Mouse (Mus musculus) adrenal gland, adult 2 months (tissue): ENCODE data around the gene Pi4k2b. TPM values are rescaled to one million over a fixed set of nuclear protein-coding genes. Genes with fewer than 3 reads are reported as not detected.
"Not testable (repeated sequence)": the region's sequence is repeated elsewhere in the genome, so short reads cannot be mapped to it uniquely, and the experiment has no call there.

Experiments used
- DNase-seq: peaks from one replicate; pipeline ENCODE4 v3.0.0; 2021
- long read RNA-seq: library from polyadenylated mRNA; stranded (forward); transcript quantifications from one replicate; pipeline ENCODE4 v2.0.0, GENCODE M21; 2021
- polyA plus RNA-seq: library from polyadenylated mRNA; depleted of rRNA; stranded (reverse); fragments of >200 nt; gene quantifications from 2 replicates; pipeline ENCODE4 v1.2.3, GENCODE M21; 2012; rRNA removed
- total RNA-seq, 2 experiments: library from RNA; stranded (reverse); gene quantifications; 2 replicates each; pipeline ENCODE4 v1.2.3; 2021

Pi4k2b gene
- total RNA-seq (10 to 100 TPM in 1 of 2 experiments, 1 to 10 TPM in 1; 7.7 to 10.7 TPM), polyA plus RNA-seq (11.3 and 12.6 TPM in 2 replicates)
- long read RNA-seq, transcript Pi4k2b-201 (10 exons, 3,139 nt), result major isoform, 8 of 12 reads
- long read RNA-seq, partial matches to known transcripts, result 0 of 12 reads
- long read RNA-seq, other reads (novel, unspliced or antisense), result 3 of 12 reads

DNA sequence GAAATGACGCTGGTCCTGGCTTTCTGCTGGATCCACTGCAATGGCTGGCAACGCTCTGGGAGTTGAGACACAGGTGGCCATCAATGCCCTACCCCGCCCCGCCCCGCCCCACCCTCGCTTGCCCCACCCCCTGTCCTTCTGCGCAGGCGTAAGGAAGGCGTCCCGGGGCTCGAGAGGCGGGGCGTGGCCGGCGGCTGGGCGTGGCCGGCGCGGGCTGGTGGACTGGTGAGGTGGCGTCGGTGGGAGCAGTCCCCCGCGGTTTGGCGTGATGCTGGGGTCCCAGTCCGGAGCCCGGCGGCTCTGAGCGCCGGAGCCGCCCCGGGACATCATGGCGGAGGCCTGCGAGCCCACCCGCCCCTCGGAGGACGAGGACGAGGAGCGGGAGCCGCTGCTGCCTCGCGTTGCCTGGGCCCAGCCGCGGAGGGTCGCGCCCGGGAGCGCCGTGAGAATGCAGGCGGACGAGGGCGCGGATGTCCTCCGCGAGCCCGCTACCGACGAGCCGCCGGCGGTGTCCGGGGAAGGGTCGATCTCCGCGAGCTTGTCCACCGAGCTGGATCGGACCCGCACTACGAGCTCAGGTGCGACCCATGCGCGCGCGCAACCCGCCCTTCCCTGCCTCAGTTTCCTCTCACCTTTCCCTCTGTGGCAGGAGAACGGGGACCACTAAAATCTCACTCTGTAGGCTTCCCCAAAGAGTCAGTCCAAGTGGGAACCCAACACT lies at the start of gene Pi4k2b:
Gene Pi4k2b (plus strand): TSS at position 184 of the 721 bp plus-strand sequence.
- DNase-seq, result peak; percentile 89

DNA sequence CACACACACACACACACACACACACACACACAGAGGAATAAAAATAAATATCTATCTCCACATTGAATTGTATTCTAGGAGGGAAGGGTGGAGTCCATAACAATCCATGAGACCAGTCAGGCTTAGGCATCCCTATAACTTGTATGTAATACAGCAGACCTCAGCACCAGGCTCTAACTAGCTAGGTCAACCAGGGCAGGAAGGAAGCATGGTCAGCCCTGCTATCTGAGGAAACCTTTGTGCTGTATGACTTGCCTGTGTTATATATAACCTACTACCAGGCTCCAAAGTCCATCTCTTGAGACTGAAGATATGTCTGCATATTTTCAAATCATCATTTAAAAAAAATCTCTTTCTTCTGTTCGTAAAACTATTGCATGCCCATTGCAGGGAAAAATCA lies 44.1 kb upstream of the Pi4k2b start:
- DNase-seq, result no peak

DNA sequence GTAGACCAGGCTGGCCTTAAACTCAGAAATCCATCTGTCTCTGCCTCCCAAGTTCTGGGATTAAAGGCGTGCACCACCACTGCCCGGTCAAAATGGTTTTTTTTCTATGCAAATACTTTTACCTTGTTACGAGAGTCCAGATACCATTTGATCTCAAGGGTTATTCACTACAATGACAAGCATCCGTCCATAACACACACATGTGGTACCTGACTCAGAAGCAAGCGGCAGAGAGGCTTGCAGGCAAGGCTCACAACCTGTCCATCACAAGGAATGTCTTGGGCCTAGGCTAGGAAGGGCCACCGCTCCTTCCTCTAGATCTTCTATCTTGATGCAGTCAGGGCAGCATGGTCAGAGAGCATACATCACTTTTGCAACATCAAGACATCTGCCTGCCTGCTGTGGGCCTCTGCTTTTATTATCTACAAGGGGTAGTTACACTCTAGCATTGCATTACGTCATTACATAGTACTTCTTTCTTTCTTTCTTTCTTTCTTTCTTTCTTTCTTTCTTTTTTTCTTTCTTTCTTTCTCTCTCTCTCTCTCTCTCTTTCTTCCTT lies 43.4 kb upstream of the Pi4k2b start:
- DNase-seq, result not testable (repeated sequence)

DNA sequence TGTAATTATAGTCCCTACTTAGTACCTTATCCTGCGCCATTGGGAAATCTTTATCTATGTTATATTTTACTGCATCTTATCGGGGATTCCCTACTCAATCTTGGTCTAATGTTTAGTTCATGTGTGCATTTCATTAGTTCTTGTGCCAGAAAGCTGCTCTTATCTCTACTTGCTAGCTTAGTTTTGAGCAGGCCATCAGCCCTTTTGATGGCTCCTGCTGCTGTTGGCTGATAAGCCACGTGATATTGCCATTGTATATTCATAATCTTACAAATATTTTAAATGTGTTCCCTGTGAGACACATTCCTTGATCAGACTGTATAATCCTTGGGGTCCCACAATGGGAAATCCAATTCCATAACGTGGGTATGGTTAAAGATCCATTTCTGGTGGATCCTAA lies 36.8 kb upstream of the Pi4k2b start:
- DNase-seq, result no peak

DNA sequence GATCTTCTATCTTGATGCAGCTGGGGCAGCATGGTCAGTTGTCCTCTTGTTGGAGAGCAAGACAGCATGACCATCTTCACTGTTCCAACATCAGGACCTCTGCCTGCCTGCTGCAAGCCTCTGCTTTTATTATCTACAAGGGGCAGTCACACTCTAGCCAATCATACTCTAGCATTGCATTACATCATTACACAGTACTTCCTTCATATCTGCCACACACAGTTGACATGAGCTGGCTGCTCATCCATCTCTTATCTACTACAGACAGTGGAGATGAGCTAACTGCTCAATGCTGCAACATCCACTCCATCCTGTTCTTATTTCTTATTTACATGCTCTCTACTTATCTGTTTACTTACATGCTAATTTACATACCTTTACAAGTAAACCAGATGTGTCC lies 28.7 kb upstream of the Pi4k2b start:
- no peak for DNase-seq

DNA sequence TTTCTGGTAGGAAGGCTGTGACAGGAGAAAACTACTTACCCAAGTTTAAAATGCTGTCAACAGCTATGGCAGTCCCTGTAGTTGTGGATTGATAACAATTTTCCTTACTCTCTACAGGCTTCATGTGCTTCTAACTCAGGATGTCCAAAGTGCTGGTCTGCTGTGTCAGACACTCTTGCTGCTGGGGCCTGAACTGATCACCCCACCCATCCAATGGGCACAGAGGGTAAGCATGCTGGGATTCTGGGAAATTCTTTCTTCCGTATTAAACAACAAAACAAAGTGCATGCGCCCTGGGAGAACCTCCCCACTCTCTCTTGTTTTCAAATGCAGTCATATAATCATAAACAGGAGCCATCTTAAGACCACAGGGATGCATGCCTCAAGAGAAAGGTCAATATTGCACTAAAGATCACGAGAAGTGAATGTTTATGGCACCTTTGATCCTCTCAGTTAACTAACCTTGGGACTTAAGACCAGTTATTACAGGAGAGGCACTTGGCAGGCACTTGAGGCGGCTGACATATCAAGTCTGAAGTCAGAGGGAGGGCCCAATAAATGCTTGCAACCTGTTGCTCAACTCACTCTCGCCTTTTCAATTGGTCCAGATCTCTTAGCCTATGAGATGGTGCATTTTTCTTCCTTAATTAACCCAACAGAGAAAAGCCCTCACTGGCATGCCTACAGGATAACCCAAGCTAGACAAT lies 24.5 kb upstream of the Pi4k2b start:
- no peak for DNase-seq

DNA sequence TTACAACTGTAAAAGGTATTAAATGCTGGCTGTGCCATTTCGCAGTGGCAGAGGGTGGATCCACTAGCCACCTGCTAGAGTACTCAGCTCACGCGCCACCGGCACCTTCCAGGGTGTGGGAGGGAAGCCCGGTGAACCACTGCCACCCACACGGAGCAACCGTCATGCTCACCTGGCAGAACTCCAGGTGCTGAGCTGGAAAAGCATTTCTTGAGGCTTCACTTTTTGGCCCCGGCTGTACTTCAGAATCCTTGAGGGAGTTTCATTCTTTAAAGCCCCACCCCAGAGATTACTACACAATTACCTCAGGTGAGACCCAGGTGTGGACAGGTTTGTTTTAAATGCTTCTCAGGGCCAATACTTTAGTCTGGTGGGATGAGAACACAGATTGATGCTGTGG lies 20.4 kb upstream of the Pi4k2b start:
- no peak for DNase-seq

DNA sequence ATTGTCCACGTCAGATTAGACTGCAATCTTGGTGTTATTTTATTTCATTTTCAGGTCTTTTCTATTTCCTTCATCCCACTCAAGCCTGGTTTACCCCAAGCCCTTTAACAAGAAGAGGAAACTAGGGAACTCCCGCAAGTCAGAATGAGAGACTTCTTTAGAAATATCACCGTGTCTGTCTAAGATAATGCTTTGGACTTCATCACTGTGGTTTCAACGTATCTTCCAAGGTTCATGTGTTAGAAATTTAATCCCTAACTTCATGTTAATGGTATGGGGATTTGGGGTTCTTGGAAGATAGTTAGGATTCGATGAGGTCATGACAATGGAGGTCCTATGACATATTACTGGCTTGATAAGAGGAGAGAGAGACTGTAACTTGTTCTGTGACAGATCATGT lies 13.6 kb upstream of the Pi4k2b start:
- no peak for DNase-seq

DNA sequence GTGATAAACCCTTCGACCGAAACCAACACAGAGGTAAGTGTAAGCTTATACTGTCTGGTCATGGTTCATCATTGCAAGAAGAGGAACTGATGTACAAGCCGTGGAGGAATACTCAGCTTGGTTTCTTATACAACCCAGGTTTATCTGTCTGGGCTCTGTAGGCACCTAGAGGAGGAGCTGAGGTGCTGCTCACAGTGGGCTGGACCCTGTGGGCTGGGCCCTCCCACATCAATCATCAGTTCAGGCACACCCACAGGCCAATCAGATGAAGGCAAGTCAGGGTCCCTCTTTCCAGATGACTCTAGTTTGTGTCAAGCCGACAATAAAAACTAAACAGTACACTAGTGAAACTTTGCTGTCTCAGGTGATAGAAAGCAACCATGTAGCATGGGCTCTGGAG lies 8.6 kb upstream of the Pi4k2b start:
- no peak for DNase-seq

DNA sequence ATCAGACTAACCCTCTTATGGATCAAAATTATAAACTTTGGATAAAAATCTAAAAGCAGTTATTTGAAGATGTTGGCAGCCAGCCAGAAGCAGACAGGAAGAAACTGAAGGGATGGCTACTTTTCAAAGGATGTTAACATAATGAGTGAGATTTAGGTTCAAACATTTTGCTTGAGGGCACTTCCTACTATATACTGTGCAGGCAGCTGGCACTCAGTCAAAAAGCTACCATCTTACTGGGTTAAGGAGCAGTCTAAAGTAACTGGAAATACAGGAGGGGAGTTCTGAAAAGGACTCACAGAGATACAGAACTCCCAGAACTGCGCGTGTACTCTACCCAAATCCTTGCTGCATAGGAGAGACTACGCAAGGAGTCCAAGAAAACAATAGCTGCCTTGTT lies 5.3 kb upstream of the Pi4k2b start:
- DNase-seq, result no peak

DNA sequence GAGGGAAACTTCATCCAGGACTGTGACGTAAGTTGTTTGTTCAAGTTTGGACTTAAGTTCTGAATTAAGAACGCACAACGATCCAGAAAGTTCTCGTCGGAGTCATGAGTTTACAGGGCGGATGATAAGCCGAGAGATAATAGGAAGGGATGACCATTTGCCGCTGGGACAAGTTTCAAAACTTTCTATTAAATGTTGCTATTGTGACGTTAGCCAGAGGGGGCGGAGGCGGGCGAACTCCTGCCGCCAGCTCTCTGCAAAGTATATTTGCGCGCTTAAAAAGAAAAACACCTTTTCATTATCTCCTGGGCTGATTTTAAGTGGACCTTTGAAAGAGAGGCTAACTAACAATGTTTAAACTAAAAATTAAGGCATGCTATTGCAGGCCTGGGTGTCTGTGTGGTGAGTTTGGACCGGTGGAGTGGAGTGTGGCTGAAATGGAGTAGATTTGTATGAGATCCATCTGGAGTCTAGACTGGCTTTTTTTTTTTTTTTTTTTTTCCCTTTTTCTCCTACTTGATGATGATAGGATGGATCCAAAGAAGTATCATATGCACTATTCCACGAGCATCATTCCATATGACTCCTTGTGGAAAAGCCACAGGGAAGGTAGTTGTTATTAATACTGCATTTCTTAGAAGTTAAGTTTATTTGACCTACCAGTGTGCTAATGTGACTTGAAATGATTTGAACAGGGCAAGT lies 889 bp downstream of the Pi4k2b start:
- DNase-seq, result peak; percentile 71

DNA sequence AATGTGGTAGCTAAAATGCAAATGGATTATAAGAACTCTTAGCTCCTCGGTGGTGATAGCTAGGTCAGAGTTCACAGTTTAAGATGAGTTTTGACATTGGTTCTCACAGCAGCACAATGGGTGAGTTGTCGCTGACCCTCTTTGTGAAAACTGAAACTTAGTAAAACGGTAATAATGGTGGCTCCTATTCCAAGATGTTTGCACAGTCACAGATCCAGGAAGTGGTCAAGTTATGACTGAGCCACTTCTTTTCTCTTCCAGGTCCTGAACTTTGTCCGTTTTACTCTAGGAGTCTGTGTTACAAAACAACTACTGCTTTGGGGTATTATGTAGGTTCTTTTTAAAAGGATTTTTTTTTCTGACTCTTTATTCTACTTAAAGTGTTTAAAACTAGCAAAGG lies 1.9 kb downstream of the Pi4k2b start:
- no peak for DNase-seq

DNA sequence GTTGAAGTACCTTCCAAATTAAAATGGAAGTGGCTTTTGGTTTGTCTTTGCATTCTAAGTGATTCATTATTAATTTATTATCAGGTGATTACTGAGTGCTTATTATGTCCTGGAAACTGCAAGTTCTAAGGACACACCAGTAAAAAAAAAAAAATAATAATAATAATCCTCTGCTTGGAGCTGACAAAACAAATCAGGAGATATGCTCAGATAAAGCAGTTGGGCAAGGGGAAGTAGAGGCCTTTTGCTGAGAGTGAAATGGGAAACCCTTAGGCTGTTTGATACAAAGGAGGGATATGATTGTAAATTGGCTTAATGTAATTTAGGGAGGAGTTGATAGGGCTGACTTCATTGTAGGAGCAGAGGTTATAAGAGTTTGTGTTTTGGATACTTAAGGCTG lies 5.5 kb downstream of the Pi4k2b start:
- DNase-seq, result no peak

DNA sequence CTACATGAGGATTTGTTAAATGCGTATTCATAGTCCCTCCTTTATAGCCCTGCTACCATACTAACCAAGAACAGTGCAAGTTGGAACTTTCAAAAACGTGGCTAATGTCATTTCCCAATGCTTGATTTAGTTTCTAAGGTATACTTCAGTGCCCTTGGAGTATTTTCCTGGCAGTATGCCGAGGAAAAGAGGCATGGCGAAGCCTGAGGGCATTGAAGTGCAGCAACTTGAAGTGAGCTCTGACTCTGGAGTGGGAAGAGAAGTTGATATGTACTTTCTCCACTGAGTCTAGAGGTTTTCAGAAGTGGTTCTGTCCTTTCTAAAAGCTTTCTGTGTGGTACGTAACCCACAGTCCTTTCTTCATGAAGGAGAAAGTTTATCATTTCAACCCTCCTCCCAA lies 7.4 kb downstream of the Pi4k2b start:
- no peak for DNase-seq

DNA sequence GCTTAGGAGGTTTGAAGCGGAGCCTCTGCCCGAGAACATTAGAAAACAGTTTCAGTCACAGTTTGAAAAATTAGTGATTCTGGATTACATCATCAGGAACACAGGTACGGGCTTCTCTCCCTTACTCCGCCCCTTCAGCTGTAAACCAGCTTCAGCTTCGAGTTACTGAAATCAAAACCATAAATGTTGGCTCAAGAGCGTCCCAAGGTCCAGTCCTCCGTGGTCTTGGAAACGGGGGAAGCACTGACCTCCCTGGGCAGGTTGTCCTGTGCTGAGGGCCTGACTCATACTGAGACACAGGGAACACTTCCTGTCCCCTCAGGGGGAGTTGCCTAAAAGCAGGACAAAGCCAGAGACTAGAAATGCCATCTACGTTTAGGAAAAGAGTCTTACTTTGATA lies 11.8 kb downstream of the Pi4k2b start:
- DNase-seq, result no peak

DNA sequence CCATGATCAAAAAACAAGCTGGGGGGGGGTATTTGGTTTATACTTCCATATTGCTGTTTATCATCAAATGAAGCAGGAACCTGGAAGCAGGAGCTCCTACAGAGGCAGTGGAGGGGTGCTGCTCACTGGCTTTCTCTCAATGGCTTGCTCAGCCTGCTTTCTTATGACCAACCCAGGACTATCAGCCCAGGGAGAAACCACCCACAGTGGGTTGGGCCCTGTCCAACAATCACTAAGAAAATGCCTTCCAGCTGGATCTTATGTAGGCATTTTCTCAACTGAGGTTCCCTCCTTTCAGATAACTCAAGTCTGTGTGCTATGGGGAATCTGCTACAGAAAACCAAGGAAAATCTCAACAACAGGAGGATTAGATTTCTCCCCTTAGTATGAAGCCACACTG lies 12.8 kb downstream of the Pi4k2b start:
- DNase-seq, result no peak

DNA sequence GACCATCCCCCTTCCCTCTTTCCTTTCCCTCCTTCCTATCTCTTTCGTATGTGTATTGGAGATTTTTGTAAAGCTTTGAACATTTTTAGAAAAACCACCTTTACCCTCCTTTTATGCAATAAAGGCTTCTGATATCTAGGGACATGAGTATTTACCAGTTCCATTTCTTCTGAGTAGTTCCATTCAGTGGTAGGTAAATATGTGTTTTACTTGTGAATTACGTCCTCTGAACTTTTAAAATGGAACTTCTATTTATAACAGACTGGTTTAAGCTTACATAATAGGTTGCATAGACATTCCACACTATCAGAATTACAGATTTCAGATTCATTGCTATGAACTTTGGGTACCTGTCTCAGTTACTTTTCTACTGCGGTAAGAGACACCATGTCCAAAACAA lies 14.0 kb downstream of the Pi4k2b start:
- no peak for DNase-seq

DNA sequence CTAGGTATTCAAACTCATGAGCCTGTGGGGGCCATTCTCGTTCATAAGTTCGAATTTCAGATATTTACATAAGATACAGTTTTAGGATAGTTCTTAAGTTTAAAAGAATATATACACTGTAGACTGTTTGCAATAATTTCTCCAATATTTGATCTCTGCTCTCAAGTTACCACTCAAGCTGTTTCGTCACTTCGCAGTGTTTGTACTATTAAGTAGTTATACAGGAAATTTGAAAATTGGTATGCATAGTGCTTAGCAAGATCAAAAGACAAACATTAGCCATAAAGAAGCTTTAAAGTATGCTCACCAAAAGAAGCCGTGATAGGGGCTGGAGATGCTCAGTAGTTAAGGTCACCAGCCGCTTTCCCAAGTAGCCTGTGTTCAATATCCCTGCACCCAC lies 14.6 kb downstream of the Pi4k2b start:
- DNase-seq, result no peak

DNA sequence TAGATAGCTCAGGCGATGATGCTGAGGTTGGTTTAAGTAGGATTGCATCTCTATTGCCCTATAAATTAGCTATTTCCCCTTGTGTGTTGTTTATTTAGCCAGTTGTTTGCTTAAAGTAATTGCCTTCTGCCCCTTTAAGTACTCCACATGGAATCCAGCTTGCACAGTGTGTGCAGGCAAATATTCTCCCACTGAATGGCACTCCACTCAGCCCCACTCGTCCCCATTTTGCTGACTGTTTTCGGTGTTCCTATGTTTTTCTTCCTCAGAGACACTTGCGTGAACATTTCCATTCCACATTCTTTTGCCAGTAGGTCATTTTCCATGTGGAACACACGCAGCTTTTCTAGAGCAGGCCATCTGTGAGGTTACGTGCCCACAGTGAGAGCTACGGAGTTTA lies 21.2 kb downstream of the Pi4k2b start:
- no peak for DNase-seq

DNA sequence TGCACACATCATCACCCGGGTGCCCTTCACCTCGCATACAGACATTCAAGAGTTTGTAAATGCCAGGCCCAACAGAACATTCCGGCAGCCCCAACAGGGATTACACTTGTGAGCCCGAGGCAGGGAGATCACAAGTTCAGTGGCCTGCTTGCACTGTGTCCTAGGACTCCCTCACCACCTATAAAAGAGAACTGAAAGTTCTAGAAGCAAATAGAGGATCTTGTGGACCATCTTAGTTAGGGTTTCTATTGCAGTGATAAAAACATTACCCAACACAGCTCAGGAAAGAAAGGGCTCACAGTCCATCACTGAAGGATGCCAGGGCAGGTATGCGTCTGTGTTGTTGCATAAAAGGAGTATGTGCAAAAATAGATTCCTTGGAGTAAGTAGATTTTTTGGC lies 32.9 kb downstream of the Pi4k2b start:
- DNase-seq, result no peak

DNA sequence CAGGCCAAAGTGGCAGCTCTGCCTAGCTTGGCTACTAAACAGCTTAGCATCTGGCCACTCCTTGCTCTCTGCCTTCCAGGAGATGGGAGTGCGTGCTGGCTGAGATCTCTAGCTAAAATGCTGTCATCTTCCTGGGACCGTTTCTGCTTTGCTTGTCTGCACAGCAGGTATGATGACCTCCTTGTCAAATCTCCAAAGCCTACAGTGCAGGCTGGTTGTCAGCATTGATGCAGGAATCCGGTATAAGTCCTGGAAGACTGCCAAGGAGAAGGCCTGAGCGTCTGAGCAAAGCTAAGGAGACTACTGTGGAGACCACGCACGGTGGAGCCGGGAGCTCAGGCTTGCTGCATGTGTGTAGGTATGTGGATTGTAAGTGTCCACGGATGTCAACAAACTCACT lies 33.9 kb downstream of the Pi4k2b start, which contains the start of gene Zcchc4:
Gene Zcchc4 (plus strand): TSS at position 173 of the 400 bp plus-strand sequence.
- DNase-seq, result no peak
